Mouse (Mus musculus): ENCODE measurements at regions not wholly inside any gene's neighbourhood (a gene's known extent, or its start where the extent isn't known, plus 50 kb on each side); places are given as distances from the start of the nearest gene placed in this dataset.

GRCm38 (mm10) chr8:29274668-29275067 is 1827.2 kb downstream of the Poteg start:
- DNase-seq (ENCODE audit: low spot score): no peak

- no peak for DNase-seq (ENCODE audit: low spot score)
Observed at GRCm38 (mm10) chr8:29278711-29279110, 1831.2 kb downstream of the Poteg start.

GRCm38 (mm10) chr8:29279276-29279675 is 1831.8 kb downstream of the Poteg start:
- DNase-seq (ENCODE audit: low spot score): no peak

- DNase-seq (ENCODE audit: low spot score): peak; percentile 43
Observed at GRCm38 (mm10) chr8:29290386-29290785, 1842.9 kb downstream of the Poteg start.

Measured in layer of hippocampus, adult 11-12 months (tissue).